Mouse (Mus musculus): ENCODE results near the gene Cd52. TPM values are rescaled to one million over a fixed set of nuclear protein-coding genes. Genes with fewer than 3 reads are reported as not detected.

Gene Cd52
- polyA plus RNA-seq, 1 experiment from 2014 or later, result 13.1 TPM

GRCm38 (mm10) chr4:134128983-134129362 is 34.1 kb upstream of the Cd52 start:
- TF ChIP-seq CTCF (IDR thresholded peaks at IDR 0.05; ENCODE audit: low read depth), result no peak
- peak overlapping the region; percentile 84 for H3K4me2 ChIP-seq
- DNase-seq, result no peak
- 2% methylated on average over 14 of the region's 14 CpGs for WGBS
- peaks cover 4% of the 10 kb centered on the region; the same call in 1 of the 2 replicates for H3K4me1 ChIP-seq (ENCODE audit: insufficient read depth)
- H3K36me3 ChIP-seq (ENCODE audit: insufficient read depth), result peaks cover 22% of the 10 kb centered on the region; the same call in 1 of the 2 replicates
- H3K27me3 ChIP-seq (ENCODE audit: insufficient read depth, low read length), result no peaks in the 10 kb centered on the region
- peak overlapping the region; percentile 68 for H3K4me3 ChIP-seq (ENCODE audit: low read depth, low read length)
- peak overlapping the region; percentile 93 for H3K27ac ChIP-seq (ENCODE audit: low read depth)
- H3K9me3 ChIP-seq (ENCODE audit: low read depth, low read length), result no peaks in the 10 kb centered on the region
- ATAC-seq (ENCODE audit: insufficient read depth), result peak; percentile 67
- H3K9ac ChIP-seq, result peak overlapping the region; percentile 72

DNA sequence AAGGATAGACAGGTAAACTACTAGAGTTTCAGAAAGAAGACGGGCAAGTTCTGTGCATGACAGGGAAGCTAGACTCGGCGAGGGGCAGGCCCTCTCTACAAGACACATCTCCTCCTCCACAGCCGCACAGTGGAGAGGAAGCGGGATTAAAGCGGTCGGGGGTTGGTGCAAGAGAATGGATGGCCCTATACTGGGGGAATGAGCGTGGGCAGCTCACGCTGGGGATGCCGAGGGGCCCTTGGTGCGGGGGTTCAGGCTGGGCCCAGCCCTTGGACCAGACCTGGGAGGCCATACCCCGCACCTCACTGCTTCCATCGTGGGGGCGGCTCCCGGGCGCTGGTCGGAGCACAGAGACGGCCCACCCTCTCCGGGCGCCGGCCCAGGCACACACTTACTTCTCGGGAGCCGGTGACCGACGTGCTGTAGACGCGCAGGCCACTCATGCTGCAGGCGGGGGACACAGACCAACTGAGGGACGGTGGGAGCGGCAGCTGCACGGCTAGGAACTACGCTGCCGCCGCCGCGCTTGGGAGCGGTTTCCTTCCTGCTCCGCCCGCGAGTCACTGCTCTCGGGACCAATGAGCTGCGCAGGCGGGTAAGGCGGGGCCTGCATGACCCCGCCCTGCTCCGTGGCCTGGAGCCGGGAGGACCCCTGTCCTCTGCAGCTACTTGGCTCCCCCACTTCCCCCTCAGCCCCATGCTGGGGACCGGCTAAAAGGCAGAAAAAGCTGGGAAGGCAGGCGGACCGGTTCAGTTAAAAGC is 33.5 kb upstream of the Cd52 start, which contains the start of gene Sh3bgrl3:
Sh3bgrl3 (minus strand) TSS at position 569 of the 762 bp plus-strand sequence.
- ATAC-seq (ENCODE audit: insufficient read depth), result peak; percentile 96
- peak within 1 kb of the TSS; percentile 93 for H3K27ac ChIP-seq (ENCODE audit: low read depth)
- peak within 1 kb of the TSS; percentile 72 for H3K9ac ChIP-seq
- peak; percentile 96 for DNase-seq
- H3K27me3 ChIP-seq (ENCODE audit: insufficient read depth, low read length), result no peaks in the 10 kb centered on the region
- no peak for TF ChIP-seq CTCF (IDR thresholded peaks at IDR 0.05; ENCODE audit: low read depth)
- H3K4me1 ChIP-seq (ENCODE audit: insufficient read depth), result peaks cover 4% of the 10 kb centered on the region; the same call in 1 of the 2 replicates
- H3K36me3 ChIP-seq (ENCODE audit: insufficient read depth), result peaks cover 22% of the 10 kb centered on the region; the same call in 1 of the 2 replicates
- H3K4me2 ChIP-seq, result peak within 1 kb of the TSS; percentile 84
- H3K9me3 ChIP-seq (ENCODE audit: low read depth, low read length), result no peaks in the 10 kb centered on the region
- WGBS, result under 1% methylated on average over 50 of the region's 50 CpGs
- H3K4me3 ChIP-seq (ENCODE audit: low read depth, low read length), result peak within 1 kb of the TSS; percentile 68

GRCm38 (mm10) chr4:134127793-134128192 is 32.9 kb upstream of the Cd52 start:
- TF ChIP-seq CTCF (IDR thresholded peaks at IDR 0.05; ENCODE audit: low read depth), result no peak
- Histone ChIP-seq H3K27me3 (ENCODE audit: insufficient read depth, low read length) (no peaks in the 10 kb centered on the region), H3K4me2 (peak overlapping the region; percentile 84), H3K9ac (peak overlapping the region; percentile 72), H3K27ac (ENCODE audit: low read depth) (no peak overlapping the region; the same call in 1 of the 2 replicates), H3K4me3 (ENCODE audit: low read depth, low read length) (peak overlapping the region; percentile 68), H3K9me3 (ENCODE audit: low read depth, low read length) (no peaks in the 10 kb centered on the region), H3K36me3 (ENCODE audit: insufficient read depth) (peaks cover 22% of the 10 kb centered on the region; the same call in 1 of the 2 replicates), H3K4me1 (ENCODE audit: insufficient read depth) (peaks cover 4% of the 10 kb centered on the region; the same call in 1 of the 2 replicates)
- ATAC-seq (ENCODE audit: insufficient read depth) (no peak), DNase-seq (no peak)
- WGBS, result 49% methylated on average over 8 of the region's 8 CpGs

DNA sequence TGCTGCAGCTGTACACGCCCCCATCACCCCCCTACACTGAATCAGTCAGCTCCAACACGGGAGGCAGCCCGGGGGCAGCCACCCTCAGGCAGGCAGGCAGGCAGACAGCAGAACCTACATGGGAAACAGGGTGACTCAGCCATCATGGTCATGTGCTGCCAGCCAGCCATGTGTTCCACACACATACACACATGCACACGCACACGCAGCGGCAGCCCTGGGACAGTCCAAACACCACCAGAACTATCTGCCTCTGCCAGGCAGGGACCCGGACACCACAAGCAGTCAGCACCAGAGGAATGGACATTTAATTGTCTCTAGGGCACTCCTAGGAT is 32.2 kb upstream of the Cd52 start:
- no peaks in the 10 kb centered on the region for H3K27me3 ChIP-seq (ENCODE audit: insufficient read depth, low read length)
- H3K36me3 ChIP-seq (ENCODE audit: insufficient read depth), result peaks cover 22% of the 10 kb centered on the region; the same call in 1 of the 2 replicates
- no peaks in the 10 kb centered on the region for H3K9me3 ChIP-seq (ENCODE audit: low read depth, low read length)
- peak overlapping the region; percentile 72; the same call in 1 of the 2 replicates for H3K9ac ChIP-seq
- peak overlapping the region; percentile 84; the same call in 1 of the 2 replicates for H3K4me2 ChIP-seq
- no peak overlapping the region for H3K4me3 ChIP-seq (ENCODE audit: low read depth, low read length)
- 86% methylated on average over 7 of the region's 7 CpGs for WGBS
- no peak overlapping the region for H3K27ac ChIP-seq (ENCODE audit: low read depth)
- no peak for TF ChIP-seq CTCF (IDR thresholded peaks at IDR 0.05; ENCODE audit: low read depth)
- DNase-seq (no peak), ATAC-seq (ENCODE audit: insufficient read depth) (no peak)
- peaks cover 4% of the 10 kb centered on the region; the same call in 1 of the 2 replicates for H3K4me1 ChIP-seq (ENCODE audit: insufficient read depth)

GRCm38 (mm10) chr4:134126300-134127120 is 31.6 kb upstream of the Cd52 start:
- Histone ChIP-seq H3K9ac (no peak overlapping the region; the same call in 1 of the 2 replicates), H3K27ac (ENCODE audit: low read depth) (no peak overlapping the region), H3K4me3 (ENCODE audit: low read depth, low read length) (no peak overlapping the region), H3K27me3 (ENCODE audit: insufficient read depth, low read length) (no peaks in the 10 kb centered on the region), H3K4me2 (no peak overlapping the region), H3K4me1 (ENCODE audit: insufficient read depth) (peaks cover 4% of the 10 kb centered on the region; the same call in 1 of the 2 replicates), H3K9me3 (ENCODE audit: low read depth, low read length) (no peaks in the 10 kb centered on the region), H3K36me3 (ENCODE audit: insufficient read depth) (peaks cover 20% of the 10 kb centered on the region; the same call in 1 of the 2 replicates)
- ATAC-seq (ENCODE audit: insufficient read depth) (no peak), DNase-seq (no peak)
- no peak for TF ChIP-seq CTCF (IDR thresholded peaks at IDR 0.05; ENCODE audit: low read depth)
- WGBS, result 83% methylated on average over 21 of the region's 21 CpGs

DNA sequence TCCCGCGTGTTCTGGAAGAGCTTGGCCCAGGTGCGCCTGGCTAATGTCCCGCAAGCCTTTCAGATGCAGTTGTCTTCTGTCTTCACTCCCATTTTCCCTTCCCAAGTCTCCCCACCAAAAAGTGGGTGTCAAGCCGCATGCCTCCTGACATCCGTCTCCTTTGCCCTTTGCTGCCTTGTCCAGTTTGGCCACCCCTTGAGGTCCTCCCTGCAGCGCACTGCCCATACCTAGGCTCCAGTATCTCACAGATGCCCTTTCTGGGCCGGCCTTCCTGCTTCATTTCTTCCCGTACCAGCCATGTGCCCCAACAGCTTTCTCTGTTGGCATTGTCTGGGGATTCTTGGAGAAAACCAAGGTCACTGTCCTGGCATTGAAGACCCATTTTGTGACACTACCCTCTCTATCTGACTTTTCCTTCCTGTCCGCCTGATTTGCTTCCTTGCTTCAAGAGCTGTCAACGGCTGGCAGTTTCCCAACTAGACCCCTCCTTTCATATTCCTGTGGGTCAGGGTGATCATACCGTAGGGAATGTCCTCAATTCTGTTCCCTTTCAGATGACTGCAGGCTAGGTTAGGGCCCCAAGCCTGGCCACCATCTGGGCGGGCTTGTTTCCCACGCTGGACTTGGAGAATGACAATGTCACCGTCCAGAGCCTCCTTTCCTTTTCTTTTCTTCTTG is 30.6 kb upstream of the Cd52 start:
- no peak overlapping the region for H3K4me2 ChIP-seq
- no peak overlapping the region for H3K4me3 ChIP-seq (ENCODE audit: low read depth, low read length)
- no peaks in the 10 kb centered on the region for H3K27me3 ChIP-seq (ENCODE audit: insufficient read depth, low read length)
- peaks cover 11% of the 10 kb centered on the region; the same call in 1 of the 2 replicates for H3K36me3 ChIP-seq (ENCODE audit: insufficient read depth)
- DNase-seq, result no peak
- peaks cover 4% of the 10 kb centered on the region; the same call in 1 of the 2 replicates for H3K4me1 ChIP-seq (ENCODE audit: insufficient read depth)
- TF ChIP-seq CTCF (IDR thresholded peaks at IDR 0.05; ENCODE audit: low read depth), result no peak
- no peak overlapping the region for H3K9ac ChIP-seq
- no peak for ATAC-seq (ENCODE audit: insufficient read depth)
- no peak overlapping the region for H3K27ac ChIP-seq (ENCODE audit: low read depth)
- no peaks in the 10 kb centered on the region for H3K9me3 ChIP-seq (ENCODE audit: low read depth, low read length)
- WGBS, result 78% methylated on average over 15 of the region's 15 CpGs

Measured in lung, embryonic 14.5 days (tissue).